Mouse (Mus musculus): ENCODE data around the gene Slc22a19. TPM values are rescaled to one million over a fixed set of nuclear protein-coding genes. Genes with fewer than 3 reads are reported as not detected.

The Slc22a19 gene
- polyA plus RNA-seq (2015; fragmentation: Nextera tagmentation; extraction: Ambion mirVana) = not detected in 2 replicates

DNA sequence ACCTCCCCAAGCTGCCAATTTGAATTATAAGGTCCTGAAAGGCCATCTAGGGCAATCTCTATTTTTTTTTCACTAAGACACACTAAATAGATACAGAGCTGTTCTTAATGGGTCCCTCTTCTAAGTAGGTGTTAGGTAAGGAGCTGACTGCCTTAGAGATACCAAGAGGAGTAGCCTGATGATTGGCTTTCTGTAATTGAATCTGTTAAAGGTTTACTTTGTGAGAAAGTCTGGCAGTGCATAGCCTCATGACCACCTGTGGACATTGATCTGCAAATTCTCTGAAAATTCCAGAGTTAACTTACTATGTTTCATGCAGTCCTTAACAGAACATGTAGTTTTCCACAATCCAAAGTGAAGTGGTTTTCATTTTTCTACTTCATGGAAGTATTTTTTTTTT, at the start of gene Slc22a19:
Slc22a19 (minus strand) TSS at position 163 of the 400 bp plus-strand sequence.

Other genes starting within 250 kb of the Slc22a19 start
- gene Rtn3, start 228.0 kb downstream of the Slc22a19 start, polyA plus RNA-seq (2015; fragmentation: Nextera tagmentation; extraction: Ambion mirVana) = 62.9 and 69.4 TPM in 2 replicates
- gene Atl3, start 217.3 kb downstream of the Slc22a19 start, polyA plus RNA-seq (2015; fragmentation: Nextera tagmentation; extraction: Ambion mirVana) = 6.0 and 7.0 TPM in 2 replicates
- gene Pla2g16, start 153.9 kb downstream of the Slc22a19 start, polyA plus RNA-seq (2015; fragmentation: Nextera tagmentation; extraction: Ambion mirVana) = 72.9 and 89.6 TPM in 2 replicates
- gene Lgals12, start 104.1 kb downstream of the Slc22a19 start, polyA plus RNA-seq (2015; fragmentation: Nextera tagmentation; extraction: Ambion mirVana) = 1.0 and 9.3 TPM in 2 replicates
- gene Hrasls5, start 98.8 kb downstream of the Slc22a19 start, polyA plus RNA-seq (2015; fragmentation: Nextera tagmentation; extraction: Ambion mirVana) = 0.16 TPM in 1 of 2 replicates, not detected in the other
- not detected in 2 replicates for gene Slc22a26, start 91.4 kb upstream of the Slc22a19 start, polyA plus RNA-seq (2015; fragmentation: Nextera tagmentation; extraction: Ambion mirVana)

Measured in skeletal muscle tissue, postnatal 0 days (tissue).